Mouse (Mus musculus) forebrain, embryonic 14.5 days (tissue): ENCODE measurements around the gene Taar1. TPM values are rescaled to one million over a fixed set of nuclear protein-coding genes. Genes with fewer than 3 reads are reported as not detected.
A peak's percentile ranks its signal among the peaks of the same experiment; 100 is the strongest.

ENCODE experiments used
- ATAC-seq: fragments of 200-750 bp; cut with Nextera tagmentation; 2 replicates; pipeline ENCODE4 v1.8.0; 2017; ENCODE audit warnings: mild to moderate bottlenecking, moderate library complexity
- DNase-seq: peaks from one replicate; pipeline ENCODE4 v3.0.0-alpha.2; 2015; ENCODE audit warnings: low spot score
- H3K27ac ChIP-seq: fragments of 300-500 bp; sonication (generic); 2 replicates; pipeline ENCODE4 v1.5.1; 2014; ENCODE audit warnings: low read depth, mild to moderate bottlenecking, control low read depth, low read length, moderate library complexity
- H3K27me3 ChIP-seq: fragments of 300-500 bp; sonication (generic); replicated peaks from 2 replicates; pipeline ENCODE4 v1.6.1; 2014; ENCODE audit warnings: low read length, control low read depth, mixed read lengths; ENCODE audit not compliant: control insufficient read depth, insufficient read depth
- H3K36me3 ChIP-seq: fragments of 300-500 bp; sonication (generic); 2 replicates; pipeline ENCODE4 v1.6.1; 2014; ENCODE audit warnings: low read length, control low read depth; ENCODE audit not compliant: control insufficient read depth, insufficient read depth
- H3K4me1 ChIP-seq: fragments of 300-500 bp; sonication (generic); 2 replicates; pipeline ENCODE4 v1.6.1; 2014; ENCODE audit warnings: antibody characterized with exemption, low read length, control low read depth; ENCODE audit not compliant: control insufficient read depth, insufficient read depth
- H3K4me2 ChIP-seq: fragments of 300-500 bp; sonication (generic); 2 replicates; pipeline ENCODE4 v1.6.1; 2014; ENCODE audit warnings: mild to moderate bottlenecking, control low read depth, low read length
- H3K4me3 ChIP-seq: fragments of 300-500 bp; sonication (generic); 2 replicates; pipeline ENCODE4 v1.5.1; 2014; ENCODE audit warnings: low read depth, low read length, control low read depth
- H3K9ac ChIP-seq: fragments of 300-500 bp; sonication (generic); 2 replicates; pipeline ENCODE4 v1.6.1; 2014; ENCODE audit warnings: mild to moderate bottlenecking, low read length, control low read depth, moderate library complexity
- H3K9me3 ChIP-seq: fragments of 300-500 bp; sonication (generic); replicated peaks from 2 replicates; pipeline ENCODE4 v1.6.1; 2016; ENCODE audit warnings: low read length, control low read depth, mixed read lengths; ENCODE audit not compliant: control insufficient read depth
- WGBS: fragments of 180-500 bp; shearing (Covaris S2); extraction: QIAGEN DNeasy Blood & Tissue Kit; methylation state at CpG from one replicate; pipeline ENCODE4 v1.1.7; 2014; 5-methylcytosine and 5-hydroxymethylcytosine counted together
- polyA plus RNA-seq: library from polyadenylated mRNA; unstranded; fragments of >200 nt; fragmentation: Nextera tagmentation; extraction: Ambion mirVana; gene quantifications from 2 replicates; pipeline ENCODE4 v1.2.1, GENCODE M21; 2014

Taar1 gene
- polyA plus RNA-seq, 1 experiment from 2014 or later: not detected

DNA sequence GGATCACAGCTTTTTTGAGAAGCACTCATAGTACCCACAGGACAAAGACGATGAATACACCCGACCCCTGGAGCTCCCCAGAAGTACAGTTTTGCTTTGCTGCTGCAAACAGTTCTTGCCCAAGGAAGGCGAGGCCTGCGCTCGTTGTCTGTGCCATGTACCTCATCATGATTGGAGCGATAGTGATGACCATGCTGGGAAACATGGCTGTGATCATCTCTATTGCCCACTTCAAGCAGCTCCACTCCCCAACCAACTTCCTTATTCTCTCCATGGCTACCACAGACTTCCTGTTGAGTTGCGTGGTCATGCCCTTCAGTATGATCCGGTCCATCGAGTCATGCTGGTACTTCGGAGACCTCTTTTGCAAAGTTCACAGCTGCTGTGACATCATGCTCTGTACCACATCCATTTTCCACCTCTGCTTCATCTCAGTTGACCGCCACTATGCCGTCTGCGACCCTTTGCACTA is 40.3 kb downstream of the Taar1 start, which contains the start of gene Taar4:
Gene Taar4 (plus strand): TSS at position 51 of the 472 bp plus-strand sequence.
- ATAC-seq (no peak), DNase-seq (no peak)
- Histone ChIP-seq H3K36me3 (no peaks in the 10 kb centered on the region), H3K4me1 (no peaks in the 10 kb centered on the region), H3K9ac (no peak within 1 kb of the TSS), H3K4me3 (no peak within 1 kb of the TSS), H3K27me3 (no peaks in the 10 kb centered on the region), H3K9me3 (no peaks in the 10 kb centered on the region), H3K27ac (no peak within 1 kb of the TSS), H3K4me2 (no peak within 1 kb of the TSS)
- WGBS: 95% methylated on average over 13 of the region's 13 CpGs

DNA sequence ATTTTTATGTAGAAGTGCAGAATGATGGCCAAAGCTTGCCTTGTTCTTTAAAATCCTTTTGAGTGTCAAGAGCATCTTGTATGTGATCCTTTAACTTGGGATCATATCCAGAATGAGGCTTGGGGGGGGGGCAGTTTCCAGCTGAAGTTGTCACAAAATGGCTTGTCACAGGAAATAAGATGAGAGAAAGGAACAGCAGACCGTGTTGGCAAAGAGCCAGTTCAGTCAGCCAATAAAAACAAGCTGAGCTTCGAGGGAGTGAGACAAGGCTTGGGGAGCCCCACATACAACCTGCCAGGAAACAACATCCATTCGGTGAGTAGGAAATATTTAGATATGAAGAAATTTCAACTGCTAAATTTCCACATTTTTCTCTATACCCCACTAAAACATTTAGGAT is 43.3 kb downstream of the Taar1 start:
- DNase-seq (peak; percentile 63), ATAC-seq (peak; percentile 78; the same call in 1 of the 2 replicates)
- Histone ChIP-seq H3K27ac (no peak overlapping the region), H3K9ac (no peak overlapping the region), H3K9me3 (no peaks in the 10 kb centered on the region), H3K4me3 (no peak overlapping the region), H3K4me1 (no peaks in the 10 kb centered on the region), H3K36me3 (no peaks in the 10 kb centered on the region), H3K27me3 (no peaks in the 10 kb centered on the region), H3K4me2 (no peak overlapping the region)
- 43% methylated on average over 3 of the region's 3 CpGs for WGBS

DNA sequence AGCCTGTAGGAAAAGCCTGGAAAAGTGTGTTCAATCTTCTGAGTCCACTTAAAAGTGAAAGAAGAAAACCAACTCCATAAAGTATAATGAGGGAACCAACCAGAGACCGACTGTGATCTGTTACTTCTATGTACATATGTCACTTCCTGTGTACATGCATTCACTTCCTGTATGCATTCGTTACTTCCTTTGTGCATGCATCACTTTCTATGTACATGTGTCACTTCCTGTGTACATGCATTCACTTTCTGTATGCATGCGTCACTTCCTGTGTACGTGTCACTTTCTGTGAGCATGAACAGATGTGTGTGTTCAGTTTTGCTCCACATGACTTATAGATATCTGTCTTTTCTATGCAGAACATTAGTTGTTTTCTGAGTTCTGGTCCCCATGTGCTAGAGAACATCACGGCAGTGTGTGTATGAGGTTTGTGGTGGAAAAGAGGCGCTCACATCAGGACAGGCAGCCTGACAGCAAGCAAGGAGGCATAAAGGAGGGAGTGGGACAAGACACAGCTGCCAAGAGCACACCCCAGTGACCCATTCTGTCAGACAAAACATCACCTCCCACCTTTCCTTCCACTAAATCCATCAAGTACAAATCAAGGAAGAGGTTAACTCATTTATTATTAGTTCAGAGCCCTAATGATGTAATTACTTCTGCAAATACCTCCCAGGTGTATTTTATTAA is 44.9 kb downstream of the Taar1 start:
- H3K9me3 ChIP-seq: no peaks in the 10 kb centered on the region
- no peaks in the 10 kb centered on the region for H3K4me1 ChIP-seq
- ATAC-seq (no peak), DNase-seq (no peak)
- H3K4me2 ChIP-seq: no peak overlapping the region
- H3K9ac ChIP-seq: no peak overlapping the region
- WGBS: 95% methylated on average over 6 of the region's 6 CpGs
- no peak overlapping the region for H3K27ac ChIP-seq
- no peaks in the 10 kb centered on the region for H3K36me3 ChIP-seq
- no peaks in the 10 kb centered on the region for H3K27me3 ChIP-seq
- H3K4me3 ChIP-seq: no peak overlapping the region

DNA sequence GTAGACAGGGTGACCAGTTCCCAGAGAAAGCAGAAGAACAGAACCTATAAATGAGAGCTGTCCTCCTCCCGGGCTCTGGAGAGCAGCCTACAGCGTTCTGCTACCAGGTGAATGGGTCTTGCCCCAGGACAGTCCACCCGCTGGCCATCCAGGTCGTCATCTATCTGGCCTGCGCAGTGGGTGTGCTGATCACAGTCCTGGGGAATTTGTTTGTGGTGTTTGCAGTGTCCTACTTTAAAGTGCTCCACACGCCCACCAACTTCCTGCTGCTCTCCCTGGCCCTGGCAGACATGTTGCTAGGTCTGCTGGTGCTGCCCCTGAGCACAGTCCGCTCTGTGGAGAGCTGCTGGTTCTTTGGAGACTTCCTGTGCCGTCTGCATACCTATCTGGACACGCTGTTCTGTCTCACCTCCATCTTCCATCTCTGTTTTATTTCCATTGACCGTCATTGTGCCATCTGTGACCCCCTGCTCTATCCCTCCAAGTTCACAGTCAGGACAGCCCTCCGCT is 50.6 kb downstream of the Taar1 start, which contains the start of gene Taar5:
Gene Taar5 (plus strand): TSS at position 51 of the 510 bp plus-strand sequence.
- 94% methylated on average over 11 of the region's 11 CpGs for WGBS

More for the DNA sequence above, 50.6 kb downstream of the Taar1 start, which contains the start of gene Taar5:
- no peak within 1 kb of the TSS for H3K4me2 ChIP-seq
- H3K36me3 ChIP-seq: no peaks in the 10 kb centered on the region
- H3K27ac ChIP-seq: no peak within 1 kb of the TSS
- H3K4me3 ChIP-seq: no peak within 1 kb of the TSS
- H3K9me3 ChIP-seq: no peaks in the 10 kb centered on the region
- no peaks in the 10 kb centered on the region for H3K4me1 ChIP-seq
- H3K27me3 ChIP-seq: no peaks in the 10 kb centered on the region
- no peak within 1 kb of the TSS for H3K9ac ChIP-seq
- no peak for DNase-seq
- no peak for ATAC-seq

Other genes starting within 250 kb of the Taar1 start
- gene Rps12, start 133.1 kb upstream of the Taar1 start, polyA plus RNA-seq: 143 and 176 TPM in 2 replicates
- 19.5 and 22.2 TPM in 2 replicates for gene Slc18b1, start 123.4 kb upstream of the Taar1 start, polyA plus RNA-seq
- gene Vnn3, start 68.9 kb upstream of the Taar1 start, polyA plus RNA-seq: 0.11 TPM in 1 of 2 replicates, not detected in the other
- gene Vnn1, start 25.7 kb upstream of the Taar1 start, polyA plus RNA-seq: 0.23 and 0.54 TPM in 2 replicates
- not detected in 2 replicates for gene Taar2, start 18.2 kb downstream of the Taar1 start, polyA plus RNA-seq
- not detected in 2 replicates for gene Taar3, start 29.2 kb downstream of the Taar1 start, polyA plus RNA-seq
- 0.28 TPM in 1 of 2 replicates, not detected in the other for gene Taar4, start 40.1 kb downstream of the Taar1 start, polyA plus RNA-seq
- gene Taar5, start 50.4 kb downstream of the Taar1 start, polyA plus RNA-seq: not detected in 2 replicates
- not detected in 2 replicates for gene Taar6, start 65.3 kb downstream of the Taar1 start, polyA plus RNA-seq
- not detected in 2 replicates for gene Taar7a, start 73.1 kb downstream of the Taar1 start, polyA plus RNA-seq
- not detected in 2 replicates for gene Taar7b, start 79.6 kb downstream of the Taar1 start, polyA plus RNA-seq
- gene Taar7d, start 106.9 kb downstream of the Taar1 start, polyA plus RNA-seq: not detected in 2 replicates
- not detected in 2 replicates for gene Taar7e, start 117.3 kb downstream of the Taar1 start, polyA plus RNA-seq
- not detected in 2 replicates for gene Taar7f, start 129.2 kb downstream of the Taar1 start, polyA plus RNA-seq
- gene Taar8a, start 156.1 kb downstream of the Taar1 start, polyA plus RNA-seq: not detected in 2 replicates
- not detected in 2 replicates for gene Taar8b, start 171.9 kb downstream of the Taar1 start, polyA plus RNA-seq
- gene Taar8c, start 181.6 kb downstream of the Taar1 start, polyA plus RNA-seq: not detected in 2 replicates
- gene Taar9, start 189.2 kb downstream of the Taar1 start, polyA plus RNA-seq: not detected in 2 replicates
- 275 and 313 TPM in 2 replicates for gene Stx7, start 228.9 kb downstream of the Taar1 start, polyA plus RNA-seq